Mouse (Mus musculus) testis, adult 2 months (tissue): ENCODE results near the gene Ehd4.

ENCODE experiments used
- CTCF ChIP-seq: fragments of 200-500 bp; IDR thresholded peaks from 2 replicates; pipeline ENCODE4 v1.5.1; 2012; ENCODE audit warnings: low read depth, mild to moderate bottlenecking, inconsistent platforms, low read length, moderate library complexity; ENCODE audit not compliant: control insufficient read depth, insufficient read depth, insufficient replicate concordance
- POLR2A ChIP-seq: fragments of 200-500 bp; IDR thresholded peaks from 2 replicates; pipeline ENCODE4 v1.6.1; 2012; ENCODE audit warnings: low read depth, mild to moderate bottlenecking, inconsistent platforms, low read length, moderate library complexity; ENCODE audit not compliant: control insufficient read depth

GRCm38 (mm10) chr2:120040991-120041390 lies 113.4 kb downstream of the Ehd4 start:
- TF ChIP-seq CTCF: no peak
- TF ChIP-seq POLR2A: no peak
